ENCODE assay signal across 24 mouse cellular contexts in the genomic region with DNA sequence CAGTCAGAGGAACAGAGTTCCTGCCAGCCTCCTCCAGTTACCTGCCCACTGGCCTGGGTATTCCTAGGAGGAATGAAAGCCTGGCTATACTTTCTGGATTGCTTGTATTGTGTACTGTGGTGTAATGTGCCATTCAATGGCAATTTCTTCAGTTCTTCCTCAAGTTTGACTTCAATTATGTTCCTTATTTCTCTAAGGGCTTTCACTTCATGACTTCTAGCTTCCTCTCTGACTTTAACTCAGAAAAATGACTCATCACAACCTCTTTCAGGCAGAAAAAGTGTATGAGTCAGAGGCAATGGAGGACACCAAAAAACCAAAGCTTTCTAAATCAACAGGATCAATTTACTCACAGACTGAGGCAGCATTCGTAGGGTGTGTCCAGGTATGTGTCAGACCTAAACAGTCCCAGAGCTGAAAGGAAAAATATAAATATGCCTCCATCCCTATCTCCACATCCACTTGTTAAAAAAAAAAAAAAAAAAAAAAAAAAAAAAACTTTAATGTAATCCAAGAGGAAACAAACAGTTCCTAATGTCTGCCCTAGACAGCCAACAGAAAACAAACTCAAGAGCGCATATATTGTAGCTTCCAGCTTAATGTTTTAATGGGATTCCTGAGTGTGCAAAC.
DNase-seq lines count a peak whose midpoint lies in the region; ATAC-seq and TF ChIP-seq lines count a peak whose summit lies in the region.
"Had no signal": no experiment of that assay in that cellular context is flagged by ENCODE, and none has a peak within 500 bp of the region (broad histone marks: within the 10 kb centered on the region; RNA-seq: fewer than 3 reads in every experiment).

No protein-coding gene starts in this region.

- H3K36me3 ChIP-seq in macrophage (ENCODE audit: inconsistent target) = no peaks in the 10 kb centered on the region
- no peaks in the 10 kb centered on the region for H3K36me3 ChIP-seq in midbrain, embryonic 15.5 days (replicated peaks)
- H3K36me3 ChIP-seq: embryonic facial prominence, embryonic 10.5 days; heart, embryonic 10.5 days; limb, embryonic 15.5 days; stomach, embryonic 15.5 days had no signal

- intact Hi-C loops in heart, postnatal 14 days (cut with DNase I) = no loop called here

- H3K27ac ChIP-seq in bone marrow macrophage, adult 2 months (ENCODE audit: insufficient read depth, low read depth, low read length) = peak overlapping the region; percentile 77
- peak overlapping the region; percentile 69 for H3K27ac ChIP-seq in macrophage
- H3K27ac ChIP-seq in midbrain, embryonic 15.5 days = no peak overlapping the region
- H3K27ac ChIP-seq: embryonic facial prominence, embryonic 10.5 days; heart, embryonic 10.5 days; limb, embryonic 15.5 days; stomach, embryonic 15.5 days had no signal

- no peak overlapping the region for H3K4me3 ChIP-seq in bone marrow macrophage, adult 2 months (ENCODE audit: insufficient read depth, low read length)
- no peak overlapping the region for H3K4me3 ChIP-seq in macrophage (ENCODE audit: inconsistent target)
- no peak overlapping the region for H3K4me3 ChIP-seq in midbrain, embryonic 15.5 days
- H3K4me3 ChIP-seq: embryonic facial prominence, embryonic 10.5 days; erythroblast, embryonic 14.5 days; heart, embryonic 10.5 days; limb, embryonic 15.5 days; stomach, embryonic 15.5 days had no signal

- peaks cover 13% of the 10 kb centered on the region for H3K4me1 ChIP-seq in bone marrow macrophage, adult 2 months (ENCODE audit: control insufficient read depth, insufficient read depth, low read length)
- H3K4me1 ChIP-seq in midbrain, embryonic 15.5 days = 0 out of 2 replicates have a peak, but pooled peaks cover 6% of the 10 kb centered on the region
- H3K4me1 ChIP-seq: embryonic facial prominence, embryonic 10.5 days; heart, embryonic 10.5 days; limb, embryonic 15.5 days; stomach, embryonic 15.5 days had no signal

- no peaks in the 10 kb centered on the region for H3K27me3 ChIP-seq in midbrain, embryonic 15.5 days (replicated peaks)
- H3K27me3 ChIP-seq: limb, embryonic 15.5 days; stomach, embryonic 15.5 days had no signal

- ATAC-seq in midbrain, embryonic 15.5 days (replicated peaks) = no peak
- ATAC-seq: forebrain, embryonic 16.5 days; hindbrain, embryonic 16.5 days had no signal

- no peak overlapping the region for H3K9ac ChIP-seq in midbrain, embryonic 15.5 days
- H3K9ac ChIP-seq: limb, embryonic 15.5 days; stomach, embryonic 15.5 days had no signal

- TF ChIP-seq POLR2A in bone marrow macrophage, adult 2 months (IDR thresholded peaks at IDR 0.05; ENCODE audit: borderline replicate concordance, low read depth, low read length) = no peak

- H3K4me2 ChIP-seq in midbrain, embryonic 15.5 days = no peak overlapping the region
- H3K4me2 ChIP-seq: limb, embryonic 15.5 days; stomach, embryonic 15.5 days had no signal

- DNase-seq in 3134 (ENCODE audit: extremely low read depth, insufficient read length, low spot score) (peak; percentile 43), A20 (ENCODE audit: low read depth, low spot score) (peak; percentile 31)
- no peak for DNase-seq in heart, postnatal 14 days
- no peak for DNase-seq in layer of hippocampus, adult 18-20 months (ENCODE audit: low spot score in 2 of 2)
- no peak for DNase-seq in adrenal gland, adult 18-20 months (ENCODE audit: low spot score in 2 of 2)
- DNase-seq: cerebellum, postnatal 25 days; gastrocnemius, postnatal 10 days; heart, postnatal 10 days; kidney, adult 9 months; kidney, postnatal 36 days; lung, adult 18-20 months; midbrain, embryonic 14.5 days; spleen, adult 18-20 months; thymus, postnatal 25 days had no signal

- no peaks in the 10 kb centered on the region for H3K9me3 ChIP-seq in midbrain, embryonic 15.5 days
- H3K9me3 ChIP-seq: embryonic facial prominence, embryonic 10.5 days; heart, embryonic 10.5 days; limb, embryonic 15.5 days; stomach, embryonic 15.5 days had no signal

- no peak for TF ChIP-seq CTCF in bone marrow macrophage, adult 2 months (IDR thresholded peaks at IDR 0.05; ENCODE audit: low read depth, low read length)

- no peaks in the 10 kb centered on the region for H3K79me2 ChIP-seq in macrophage (ENCODE audit: inconsistent target)

- 71% methylated on average over 2 of the region's 2 CpGs for WGBS in macrophage (ENCODE audit: missing documents)
- WGBS in midbrain, embryonic 15.5 days = 96% methylated on average over 2 of the region's 2 CpGs

Comparison
In these comparisons a context has a peak if more than half of its experiments do, and no peak if none do; other contexts are left out.
1. DNase-seq: peak in 3134 (single experiment) and A20 (single experiment); none in heart, postnatal 14 days (0 of 2), layer of hippocampus, adult 18-20 months (0 of 2) and adrenal gland, adult 18-20 months (0 of 2).